Mouse (Mus musculus): ENCODE data around the gene Nans. TPM values are rescaled to one million over a fixed set of nuclear protein-coding genes. Genes with fewer than 3 reads are reported as not detected.
A peak's percentile ranks its signal among the peaks of the same experiment; 100 is the strongest.

Nans gene
- polyA plus RNA-seq, 1 experiment, result 53.4 TPM

- TF ChIP-seq POLR2A (IDR thresholded peaks at IDR 0.05; ENCODE audit: control insufficient read depth, extremely low read depth, insufficient read depth, low read length, poor library complexity), result no peak
- no peak for TF ChIP-seq CTCF (IDR thresholded peaks at IDR 0.05; ENCODE audit: borderline replicate concordance, control insufficient read depth, extremely low read depth, insufficient read depth, low read length, poor library complexity)
- 98% methylated on average over 5 of the region's 5 CpGs for WGBS
Measured at GRCm38 (mm10) chr4:46475101-46475500, 13.9 kb upstream of the Nans start.

GRCm38 (mm10) chr4:46479081-46479480 is 10.0 kb upstream of the Nans start:
- no peaks in the 10 kb centered on the region for H3K27me3 ChIP-seq (ENCODE audit: control insufficient read depth, insufficient read depth, low read length)
- 40% methylated on average over 2 of the region's 2 CpGs for WGBS
- no peak for DNase-seq
- H3K27ac ChIP-seq (ENCODE audit: control insufficient read depth, insufficient read depth, low read length), result no peak overlapping the region
- H3K36me3 ChIP-seq (ENCODE audit: control insufficient read depth, insufficient read depth, low read length), result peaks cover 10% of the 10 kb centered on the region
- H3K4me1 ChIP-seq (replicated peaks; ENCODE audit: control insufficient read depth, insufficient read depth, low read length), result peaks cover 6% of the 10 kb centered on the region
- TF ChIP-seq CTCF (IDR thresholded peaks at IDR 0.05; ENCODE audit: borderline replicate concordance, control insufficient read depth, extremely low read depth, insufficient read depth, low read length, poor library complexity) (no peak), POLR2A (IDR thresholded peaks at IDR 0.05; ENCODE audit: control insufficient read depth, extremely low read depth, insufficient read depth, low read length, poor library complexity) (no peak)
- no peak overlapping the region for H3K4me3 ChIP-seq (ENCODE audit: control insufficient read depth, insufficient read depth, low read length)

More at GRCm38 (mm10) chr4:46475101-46475500, 13.9 kb upstream of the Nans start:
- H3K27me3 ChIP-seq (ENCODE audit: control insufficient read depth, insufficient read depth, low read length), result no peaks in the 10 kb centered on the region
- peaks cover 48% of the 10 kb centered on the region for H3K36me3 ChIP-seq (ENCODE audit: control insufficient read depth, insufficient read depth, low read length)
- no peak overlapping the region for H3K4me3 ChIP-seq (ENCODE audit: control insufficient read depth, insufficient read depth, low read length)
- peaks cover 6% of the 10 kb centered on the region for H3K4me1 ChIP-seq (replicated peaks; ENCODE audit: control insufficient read depth, insufficient read depth, low read length)
- no peak overlapping the region for H3K27ac ChIP-seq (ENCODE audit: control insufficient read depth, insufficient read depth, low read length)
- DNase-seq, result no peak

- peak overlapping the region; percentile 25 for H3K4me3 ChIP-seq (ENCODE audit: control insufficient read depth, insufficient read depth, low read length)
Measured at GRCm38 (mm10) chr4:46485696-46486417, 3.2 kb upstream of the Nans start.

GRCm38 (mm10) chr4:46487348-46487747 is 1.7 kb upstream of the Nans start:
- H3K4me1 ChIP-seq (replicated peaks; ENCODE audit: control insufficient read depth, insufficient read depth, low read length), result peaks cover 22% of the 10 kb centered on the region
- no peak overlapping the region for H3K4me3 ChIP-seq (ENCODE audit: control insufficient read depth, insufficient read depth, low read length)
- DNase-seq, result peak; percentile 35
- TF ChIP-seq POLR2A (IDR thresholded peaks at IDR 0.05; ENCODE audit: control insufficient read depth, extremely low read depth, insufficient read depth, low read length, poor library complexity) (no peak), CTCF (IDR thresholded peaks at IDR 0.05; ENCODE audit: borderline replicate concordance, control insufficient read depth, extremely low read depth, insufficient read depth, low read length, poor library complexity) (no peak)
- 82% methylated on average over 5 of the region's 5 CpGs for WGBS
- H3K27me3 ChIP-seq (ENCODE audit: control insufficient read depth, insufficient read depth, low read length), result no peaks in the 10 kb centered on the region
- no peaks in the 10 kb centered on the region for H3K36me3 ChIP-seq (ENCODE audit: control insufficient read depth, insufficient read depth, low read length)
- H3K27ac ChIP-seq (ENCODE audit: control insufficient read depth, insufficient read depth, low read length), result no peak overlapping the region

More at GRCm38 (mm10) chr4:46485696-46486417, 3.2 kb upstream of the Nans start:
- no peaks in the 10 kb centered on the region for H3K27me3 ChIP-seq (ENCODE audit: control insufficient read depth, insufficient read depth, low read length)
- DNase-seq, result peak; percentile 92
- H3K36me3 ChIP-seq (ENCODE audit: control insufficient read depth, insufficient read depth, low read length), result no peaks in the 10 kb centered on the region
- H3K27ac ChIP-seq (ENCODE audit: control insufficient read depth, insufficient read depth, low read length), result peak overlapping the region; percentile 84
- TF ChIP-seq POLR2A (IDR thresholded peaks at IDR 0.05; ENCODE audit: control insufficient read depth, extremely low read depth, insufficient read depth, low read length, poor library complexity) (peak; percentile 64), CTCF (IDR thresholded peaks at IDR 0.05; ENCODE audit: borderline replicate concordance, control insufficient read depth, extremely low read depth, insufficient read depth, low read length, poor library complexity) (no peak)
- WGBS, result 8% methylated on average over 14 of the region's 14 CpGs
- H3K4me1 ChIP-seq (replicated peaks; ENCODE audit: control insufficient read depth, insufficient read depth, low read length), result peaks cover 22% of the 10 kb centered on the region

GRCm38 (mm10) chr4:46493071-46493470 is 4.0 kb downstream of the Nans start:
- TF ChIP-seq CTCF (IDR thresholded peaks at IDR 0.05; ENCODE audit: borderline replicate concordance, control insufficient read depth, extremely low read depth, insufficient read depth, low read length, poor library complexity) (no peak), POLR2A (IDR thresholded peaks at IDR 0.05; ENCODE audit: control insufficient read depth, extremely low read depth, insufficient read depth, low read length, poor library complexity) (no peak)
- no peak for DNase-seq
- Histone ChIP-seq H3K27me3 (ENCODE audit: control insufficient read depth, insufficient read depth, low read length) (no peaks in the 10 kb centered on the region), H3K4me3 (ENCODE audit: control insufficient read depth, insufficient read depth, low read length) (no peak overlapping the region), H3K27ac (ENCODE audit: control insufficient read depth, insufficient read depth, low read length) (no peak overlapping the region), H3K4me1 (replicated peaks; ENCODE audit: control insufficient read depth, insufficient read depth, low read length) (peaks cover 7% of the 10 kb centered on the region), H3K36me3 (ENCODE audit: control insufficient read depth, insufficient read depth, low read length) (peaks cover 23% of the 10 kb centered on the region)
- WGBS, result 95% methylated on average over 6 of the region's 6 CpGs

GRCm38 (mm10) chr4:46495543-46495942 is 6.5 kb downstream of the Nans start:
- no peak for DNase-seq
- Histone ChIP-seq H3K27ac (ENCODE audit: control insufficient read depth, insufficient read depth, low read length) (no peak overlapping the region), H3K27me3 (ENCODE audit: control insufficient read depth, insufficient read depth, low read length) (no peaks in the 10 kb centered on the region), H3K4me3 (ENCODE audit: control insufficient read depth, insufficient read depth, low read length) (no peak overlapping the region), H3K36me3 (ENCODE audit: control insufficient read depth, insufficient read depth, low read length) (peaks cover 33% of the 10 kb centered on the region), H3K4me1 (replicated peaks; ENCODE audit: control insufficient read depth, insufficient read depth, low read length) (no peaks in the 10 kb centered on the region; the same call in 1 of the 2 replicates)
- WGBS, result 87% methylated on average over 12 of the region's 12 CpGs
- TF ChIP-seq POLR2A (IDR thresholded peaks at IDR 0.05; ENCODE audit: control insufficient read depth, extremely low read depth, insufficient read depth, low read length, poor library complexity) (no peak), CTCF (IDR thresholded peaks at IDR 0.05; ENCODE audit: borderline replicate concordance, control insufficient read depth, extremely low read depth, insufficient read depth, low read length, poor library complexity) (no peak)
